Mouse (Mus musculus): ENCODE measurements around the gene Irf2bpl. TPM values are rescaled to one million over a fixed set of nuclear protein-coding genes. Genes with fewer than 3 reads are reported as not detected.
A peak's percentile ranks its signal among the peaks of the same experiment; 100 is the strongest.

The Irf2bpl gene
- total and polyA plus RNA-seq, 3 experiments: 7.0 to 19.6 (median 12.1) TPM

DNA sequence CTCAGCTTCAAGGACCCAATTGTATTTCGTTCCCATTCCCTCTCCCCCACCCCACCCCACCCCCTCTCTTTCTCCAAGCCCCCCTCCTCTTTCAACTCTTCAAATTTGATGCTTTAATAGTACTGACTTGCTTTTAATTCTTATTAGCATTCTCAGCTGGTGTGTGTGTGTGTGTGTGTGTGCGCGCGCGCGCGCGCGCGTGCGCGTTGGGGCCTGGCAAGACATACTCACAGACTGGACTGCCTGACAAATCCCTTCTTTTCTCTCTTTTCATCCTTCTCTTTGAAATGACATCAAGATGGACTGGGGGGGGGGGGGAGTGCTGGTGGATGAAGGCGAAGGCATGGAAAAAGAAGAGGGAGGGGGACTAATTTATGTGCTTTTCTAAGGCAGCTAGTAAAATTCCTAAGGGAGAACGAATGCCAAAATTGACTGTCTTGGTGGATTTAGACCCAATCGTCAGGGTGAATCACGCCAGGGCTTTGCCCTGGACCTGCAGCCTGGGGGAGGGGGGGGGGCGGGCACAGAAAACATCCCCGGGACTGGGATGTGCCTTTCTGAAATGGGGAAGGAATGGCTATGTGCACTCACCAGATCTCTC, 8.2 kb upstream of the Irf2bpl start:
- dilution Hi-C loops (cut with MboI; ENCODE audit: extremely low pct_ligation_motif_present, extremely low pct_unique_long_range_greater_than_20kb, low sequenced_read_pairs) (no loop called here), in situ Hi-C loops (cut with MboI; ENCODE audit: low pct_ligation_motif_present, low pct_unique_long_range_greater_than_20kb, low sequenced_read_pairs) (no loop called here)
- Histone ChIP-seq H3K27ac (ENCODE audit: insufficient read depth, low read depth) (no peak overlapping the region), H3K36me3 (replicated peaks in 1 of 2; ENCODE audit: control insufficient read depth in 1 of 2, insufficient read depth in 1 of 2, low read length in 1 of 2) (no peaks in the 10 kb centered on the region), H3K9me3 (replicated peaks; ENCODE audit: low read length) (no peaks in the 10 kb centered on the region), H3K9ac (ENCODE audit: insufficient read depth, low read depth) (peak overlapping the region; percentile 87), H3K4me2 (ENCODE audit: insufficient read depth, low read depth, poor library complexity, severe bottlenecking) (peak overlapping the region; percentile 94), H3K4me3 (replicated peaks in 1 of 3; ENCODE audit: low read depth in 2 of 3, low read length in 2 of 3, poor library complexity in 1 of 3) (no peak overlapping the region), H3K4me1 (ENCODE audit: control insufficient read depth in 1 of 2, insufficient read depth in 2 of 2) (peaks cover 19 to 65% of the 10 kb centered on the region in 2 experiments), H3K27me3 (replicated peaks) (no peaks in the 10 kb centered on the region), H3K79me2 (replicated peaks; ENCODE audit: control insufficient read depth, extremely low read depth, insufficient read depth, poor library complexity, severe bottlenecking) (no peaks in the 10 kb centered on the region)
- no peak for DNase-seq (ENCODE audit: extremely low read depth)
- TF ChIP-seq NRF1 (IDR thresholded peaks at IDR 0.05; ENCODE audit: low read depth, low read length): peak; percentile 82
- no peak; the same call in 1 of the 2 replicates for TF ChIP-seq POLR2A (IDR thresholded peaks at IDR 0.05; ENCODE audit: low read depth, low read length)
- TF ChIP-seq KAT2A (IDR thresholded peaks at IDR 0.05; ENCODE audit: insufficient replicate concordance, low read length): no peak
- TF ChIP-seq ZMIZ1 (IDR thresholded peaks at IDR 0.05; ENCODE audit: low read depth, low read length): no peak

DNA sequence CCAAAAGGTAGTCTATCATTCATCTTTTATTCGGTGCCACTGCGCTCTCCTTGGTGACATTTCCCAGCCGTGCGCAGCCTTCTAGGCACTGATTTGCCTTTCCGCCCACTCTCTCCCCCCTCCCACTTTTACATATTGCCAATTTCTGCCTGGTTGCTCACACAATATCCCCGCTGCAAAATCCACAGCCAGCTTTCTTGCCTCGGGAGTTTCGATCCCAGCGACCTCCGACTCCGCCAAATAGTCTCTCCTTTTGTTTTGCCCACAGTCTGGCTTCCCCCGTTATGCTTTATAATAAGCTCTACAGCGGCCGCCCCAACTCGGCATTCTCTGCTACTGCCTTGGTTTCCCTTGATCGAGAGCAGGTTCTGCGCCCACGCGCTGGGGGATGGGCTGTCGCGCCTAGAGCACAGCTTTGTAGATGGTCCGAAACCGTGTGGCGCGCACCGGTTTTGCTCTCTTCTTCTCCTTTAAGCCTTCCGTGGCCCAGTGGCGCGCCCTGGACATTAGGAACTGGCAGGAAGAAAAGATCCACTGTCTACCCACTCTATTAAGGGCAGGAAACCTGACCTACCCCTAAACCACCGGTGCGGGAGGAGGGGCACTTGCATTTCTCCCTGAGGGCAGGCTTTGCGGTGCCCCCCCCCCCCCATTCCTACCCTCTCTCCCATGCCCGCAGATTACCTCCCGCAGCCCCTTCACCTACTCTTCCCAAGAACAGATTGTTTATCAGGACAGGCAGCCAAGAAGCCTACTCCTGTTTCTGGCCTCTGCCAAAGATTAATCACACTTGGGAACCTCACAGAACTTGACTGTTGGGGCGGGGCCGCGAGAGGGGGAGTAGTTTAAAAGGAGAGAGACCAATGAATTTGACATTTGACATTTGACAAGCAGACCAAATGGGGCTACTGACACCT, 7.4 kb upstream of the Irf2bpl start:
- peaks cover 19 to 64% of the 10 kb centered on the region in 2 experiments for H3K4me1 ChIP-seq (ENCODE audit: control insufficient read depth in 1 of 2, insufficient read depth in 2 of 2)
- H3K9me3 ChIP-seq (replicated peaks; ENCODE audit: low read length): no peaks in the 10 kb centered on the region
- no peak for TF ChIP-seq HCFC1 (IDR thresholded peaks at IDR 0.05; ENCODE audit: low read depth, low read length)
- no peak for TF ChIP-seq MAX (IDR thresholded peaks at IDR 0.05; ENCODE audit: low read length)
- peak; percentile 54; the same call in 1 of the 2 replicates for TF ChIP-seq MAZ (IDR thresholded peaks at IDR 0.05; ENCODE audit: low read depth, low read length)
- TF ChIP-seq GABPA (IDR thresholded peaks at IDR 0.05; ENCODE audit: insufficient replicate concordance, low read depth, low read length): no peak
- peak; percentile 72; the same call in 1 of the 2 replicates for TF ChIP-seq TBP (conservative IDR thresholded peaks at IDR 0.05; ENCODE audit: low read depth, low read length)
- TF ChIP-seq ZC3H11A (IDR thresholded peaks at IDR 0.05; ENCODE audit: low read depth, low read length): no peak
- no peak for TF ChIP-seq RCOR1 (conservative IDR thresholded peaks at IDR 0.05; ENCODE audit: low read depth, low read length)
- no peak for TF ChIP-seq POLR2AphosphoS2 (IDR thresholded peaks at IDR 0.05; ENCODE audit: low read depth, low read length)
- TF ChIP-seq RAD21 (IDR thresholded peaks at IDR 0.05; ENCODE audit: low read depth, low read length): no peak
- no peak for TF ChIP-seq IRF4 (IDR thresholded peaks at IDR 0.05; ENCODE audit: low read depth, low read length)
- peak; percentile 48; the same call in 1 of the 2 replicates for TF ChIP-seq NELFE (IDR thresholded peaks at IDR 0.05; ENCODE audit: low read depth, low read length)
- TF ChIP-seq SIN3A (IDR thresholded peaks at IDR 0.05; ENCODE audit: low read length): peak; percentile 9
- no peak for TF ChIP-seq ZKSCAN1 (IDR thresholded peaks at IDR 0.05; ENCODE audit: borderline replicate concordance, low read depth, low read length)
- TF ChIP-seq BHLHE40 (IDR thresholded peaks at IDR 0.05; ENCODE audit: low read depth, low read length): no peak
- TF ChIP-seq ZMIZ1 (IDR thresholded peaks at IDR 0.05; ENCODE audit: low read depth, low read length): no peak
- no peak for TF ChIP-seq ZNF384 (IDR thresholded peaks at IDR 0.05; ENCODE audit: low read depth, low read length)
- no peak for TF ChIP-seq EP300 (IDR thresholded peaks at IDR 0.05; ENCODE audit: low read length)
- peak; percentile 56 for TF ChIP-seq POLR2A (IDR thresholded peaks at IDR 0.05; ENCODE audit: low read depth, low read length)
- peak; percentile 58; the same call in 1 of the 2 replicates for TF ChIP-seq CHD1 (IDR thresholded peaks at IDR 0.05; ENCODE audit: low read depth, low read length)
- no peak for TF ChIP-seq JUN (IDR thresholded peaks at IDR 0.05; ENCODE audit: insufficient read depth, low read depth, low read length)
- no peak for TF ChIP-seq E2F4 (IDR thresholded peaks at IDR 0.05; ENCODE audit: insufficient replicate concordance, low read depth, low read length)
- no peak for TF ChIP-seq MYC (IDR thresholded peaks at IDR 0.05; ENCODE audit: low read depth, low read length)
- TF ChIP-seq PAX5 (IDR thresholded peaks at IDR 0.05; ENCODE audit: low read length): no peak
- no peak for TF ChIP-seq UBTF (IDR thresholded peaks at IDR 0.05; ENCODE audit: low read depth, low read length)
- no peak for TF ChIP-seq ELF1 (IDR thresholded peaks at IDR 0.05; ENCODE audit: low read depth, low read length)
- TF ChIP-seq USF2 (conservative IDR thresholded peaks at IDR 0.05; ENCODE audit: low read depth, low read length): no peak
- no peak; the same call in 1 of the 2 replicates for TF ChIP-seq NRF1 (IDR thresholded peaks at IDR 0.05; ENCODE audit: low read depth, low read length)
- TF ChIP-seq USF1 (IDR thresholded peaks at IDR 0.05; ENCODE audit: low read depth, low read length): no peak

More for the DNA sequence above, 7.4 kb upstream of the Irf2bpl start:
- H3K27ac ChIP-seq (ENCODE audit: insufficient read depth, low read depth): peak overlapping the region; percentile 82
- peak overlapping the region; percentile 9 to 59 (median 59) for H3K4me3 ChIP-seq (replicated peaks in 1 of 3; ENCODE audit: low read depth in 2 of 3, low read length in 2 of 3, poor library complexity in 1 of 3)
- H3K4me2 ChIP-seq (ENCODE audit: insufficient read depth, low read depth, poor library complexity, severe bottlenecking): peak overlapping the region; percentile 94
- DNase-seq (ENCODE audit: extremely low read depth): no peak
- H3K36me3 ChIP-seq (replicated peaks in 1 of 2; ENCODE audit: control insufficient read depth in 1 of 2, insufficient read depth in 1 of 2, low read length in 1 of 2): no peaks in the 10 kb centered on the region
- no peaks in the 10 kb centered on the region for H3K27me3 ChIP-seq (replicated peaks)
- H3K79me2 ChIP-seq (replicated peaks; ENCODE audit: control insufficient read depth, extremely low read depth, insufficient read depth, poor library complexity, severe bottlenecking): no peaks in the 10 kb centered on the region
- H3K9ac ChIP-seq (ENCODE audit: insufficient read depth, low read depth): peak overlapping the region; percentile 42
- in situ Hi-C loops (cut with MboI; ENCODE audit: low pct_ligation_motif_present, low pct_unique_long_range_greater_than_20kb, low sequenced_read_pairs) (no loop called here), dilution Hi-C loops (cut with MboI; ENCODE audit: extremely low pct_ligation_motif_present, extremely low pct_unique_long_range_greater_than_20kb, low sequenced_read_pairs) (no loop called here)

All from CH12.LX (cell line).